Mouse (Mus musculus) megakaryocyte progenitor cell, adult 5-6 weeks (primary cell): Measurements from ENCODE around the gene Bloc1s1. TPM values are rescaled to one million over a fixed set of nuclear protein-coding genes. Genes with fewer than 3 reads are reported as not detected.

ENCODE experiments used
- ATAC-seq: replicated peaks from 2 replicates; pipeline ENCODE4 v1.8.0; 2016; ENCODE audit warnings: mild to moderate bottlenecking, moderate TSS enrichment, inconsistent platforms; ENCODE audit not compliant: poor library complexity
- total RNA-seq, 2 experiments: library from RNA; stranded (forward) in 1 of 2; stranded (reverse) in 1 of 2; fragments of 157-497, 149-512 nt in 1 of 2; fragments of 200-1000 nt in 1 of 2; gene quantifications; 2 replicates each; pipeline versions ENCODE4 v1.2.3 to v1.2.4; 2015 to 2017

Bloc1s1 gene
- total RNA-seq, 2 experiments from 2014 or later, result 103 to 106 TPM

DNA sequence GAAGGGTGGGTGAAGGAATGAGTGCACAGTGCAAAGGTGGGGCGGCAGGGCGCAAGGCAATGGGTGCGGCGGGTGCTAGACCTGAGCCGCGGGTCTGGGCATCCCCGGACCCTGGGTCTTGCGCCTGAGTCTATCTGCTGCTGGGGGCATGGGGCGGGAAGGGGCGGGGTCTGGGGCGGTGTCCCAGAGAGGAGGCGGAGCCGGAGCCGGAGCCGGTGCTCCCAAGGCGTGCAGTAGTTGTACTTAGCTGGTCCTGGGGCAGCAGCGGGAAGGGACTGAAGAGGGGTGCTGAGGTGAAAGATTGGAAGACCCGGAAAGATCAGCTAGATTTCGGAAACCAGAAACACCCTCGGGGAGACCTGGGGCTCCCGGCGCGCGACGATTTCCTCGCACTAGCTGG lies 9.7 kb upstream of the Bloc1s1 start, which contains the start of gene Itga7:
Gene Itga7 (plus strand): TSS at position 245 of the 400 bp plus-strand sequence.
- peak; percentile 43 for ATAC-seq

DNA sequence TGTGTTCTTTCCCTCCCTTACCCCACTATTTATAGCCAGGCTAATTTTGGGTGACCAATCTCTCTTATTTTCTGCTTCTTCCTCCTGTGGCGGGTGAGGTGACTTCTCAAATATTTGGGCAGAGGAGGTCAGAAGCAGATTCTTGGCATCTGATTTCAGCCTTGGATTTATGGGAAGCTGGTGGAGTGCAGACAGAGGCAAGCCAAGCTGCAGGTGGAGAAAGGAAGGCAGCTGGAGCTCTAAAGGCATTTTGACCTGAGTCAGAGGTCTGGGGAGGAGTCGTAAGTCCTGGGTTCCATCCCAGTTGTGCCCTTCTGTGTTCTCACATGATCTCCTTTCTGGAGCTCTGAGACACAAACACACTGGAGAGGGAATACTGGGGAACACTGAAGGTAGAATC lies 7.6 kb upstream of the Bloc1s1 start:
- no peak for ATAC-seq

- ATAC-seq, result no peak
Observed at GRCm38 (mm10) chr10:128929638-128930378, 6.0 kb upstream of the Bloc1s1 start.

DNA sequence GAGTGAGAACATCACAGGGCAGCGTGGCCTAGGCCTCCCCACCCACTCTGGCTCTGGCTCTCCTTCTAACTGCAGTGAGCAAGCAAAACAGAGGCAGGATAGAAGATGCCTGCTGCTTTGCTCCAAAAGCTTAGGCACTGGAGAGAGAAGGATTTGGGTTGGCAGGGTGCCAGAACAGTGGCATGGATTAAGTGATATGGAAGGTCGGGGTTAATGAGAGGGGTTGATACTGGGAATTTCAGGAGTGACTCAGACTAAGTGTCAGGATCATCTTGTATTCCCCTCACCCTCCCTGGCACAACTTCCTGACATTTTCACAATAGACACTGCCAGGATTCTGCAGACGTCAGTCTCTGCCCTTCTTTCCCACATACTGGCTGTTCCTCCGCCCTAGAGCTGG lies 4.5 kb upstream of the Bloc1s1 start:
- no peak for ATAC-seq

GRCm38 (mm10) chr10:128923013-128923691 lies 683 bp downstream of the Bloc1s1 start:
- peak; percentile 93 for ATAC-seq

DNA sequence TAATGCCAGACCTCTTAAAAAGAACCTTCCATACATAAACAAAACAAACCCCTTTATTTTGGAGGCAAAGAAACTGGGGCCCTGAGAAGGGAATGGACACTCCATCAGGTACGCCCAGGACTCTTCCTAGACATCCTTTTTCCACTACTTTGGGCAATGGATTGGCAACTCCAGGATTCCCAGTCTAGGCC lies 1.1 kb downstream of the Bloc1s1 start, which contains the start of gene Rdh5:
Gene Rdh5 (minus strand): TSS at position 67 of the 191 bp plus-strand sequence.
- no peak for ATAC-seq

DNA sequence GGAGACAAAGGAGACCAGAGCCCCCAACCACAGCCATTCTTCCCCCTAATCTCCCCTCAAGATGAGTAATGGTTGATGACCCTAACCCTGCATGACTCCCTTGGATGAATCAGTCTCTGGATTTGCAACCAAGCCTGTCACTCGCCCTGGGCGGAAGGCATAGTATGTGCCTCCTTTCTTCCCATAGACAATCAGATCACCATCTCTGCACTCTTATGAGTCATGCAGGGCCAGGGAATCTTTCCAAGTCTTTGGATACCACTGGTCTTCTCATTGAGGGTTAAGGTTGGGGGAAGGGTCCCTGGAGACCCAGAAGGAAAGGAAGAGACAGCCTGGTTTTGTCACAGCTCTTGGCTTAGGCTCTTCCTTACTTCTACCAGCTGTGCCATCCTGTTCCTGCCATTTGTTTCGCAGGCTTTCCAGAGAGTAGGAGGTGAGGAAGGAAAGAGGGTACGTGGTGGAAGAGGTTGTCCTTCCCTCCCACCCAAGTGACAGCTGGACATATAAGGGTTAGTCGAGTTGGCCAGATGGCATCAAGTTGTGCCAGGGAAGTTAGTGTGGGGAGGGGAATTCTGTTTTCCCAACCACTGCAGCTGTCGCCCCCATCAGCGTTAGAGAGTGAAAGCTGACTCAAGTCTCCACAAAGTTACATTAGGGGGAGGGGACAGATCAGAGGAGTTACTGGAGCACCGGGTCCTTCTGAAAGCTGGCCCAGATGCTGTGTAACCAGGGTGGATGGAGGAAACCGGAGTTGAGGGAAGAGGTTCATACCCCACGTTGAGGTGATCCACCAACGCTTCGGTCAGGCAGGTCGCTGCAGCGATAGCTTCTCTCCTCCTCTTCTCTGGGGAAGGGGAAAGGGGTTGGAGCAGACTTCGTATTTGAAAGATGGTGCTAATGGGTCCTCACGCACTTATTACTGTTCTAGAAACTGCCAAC lies 1.7 kb downstream of the Bloc1s1 start:
- ATAC-seq, result no peak

GRCm38 (mm10) chr10:128921251-128921650 lies 2.6 kb downstream of the Bloc1s1 start:
- no peak for ATAC-seq

DNA sequence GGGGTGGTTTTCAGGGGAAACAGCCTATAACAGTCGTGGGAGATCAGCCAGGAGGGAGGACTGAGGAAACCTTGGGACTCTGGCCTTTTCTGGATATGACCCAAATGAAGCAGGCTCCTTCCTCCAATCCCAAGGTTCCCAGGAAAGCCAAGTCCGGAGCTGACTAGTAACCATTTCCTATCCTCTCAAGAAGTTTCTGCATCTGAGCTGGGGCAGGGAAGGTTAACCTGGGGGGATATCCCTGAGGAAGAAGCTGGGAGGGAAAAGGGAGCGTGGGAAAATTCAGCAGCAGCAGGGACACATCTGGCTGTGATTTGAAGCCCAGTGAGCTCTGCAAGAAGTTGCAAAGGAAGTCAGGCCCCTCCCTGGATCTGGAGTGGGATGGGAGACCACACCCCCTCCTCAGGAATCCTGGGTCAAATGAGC lies 3.1 kb downstream of the Bloc1s1 start:
- ATAC-seq, result no peak

GRCm38 (mm10) chr10:128919966-128920365 lies 3.9 kb downstream of the Bloc1s1 start:
- ATAC-seq, result no peak

- ATAC-seq, result no peak
Observed at GRCm38 (mm10) chr10:128919203-128919631, 4.6 kb downstream of the Bloc1s1 start.

GRCm38 (mm10) chr10:128918246-128918645 lies 5.6 kb downstream of the Bloc1s1 start:
- no peak for ATAC-seq

- no peak for ATAC-seq
Observed at GRCm38 (mm10) chr10:128917400-128917799, 6.4 kb downstream of the Bloc1s1 start.

DNA sequence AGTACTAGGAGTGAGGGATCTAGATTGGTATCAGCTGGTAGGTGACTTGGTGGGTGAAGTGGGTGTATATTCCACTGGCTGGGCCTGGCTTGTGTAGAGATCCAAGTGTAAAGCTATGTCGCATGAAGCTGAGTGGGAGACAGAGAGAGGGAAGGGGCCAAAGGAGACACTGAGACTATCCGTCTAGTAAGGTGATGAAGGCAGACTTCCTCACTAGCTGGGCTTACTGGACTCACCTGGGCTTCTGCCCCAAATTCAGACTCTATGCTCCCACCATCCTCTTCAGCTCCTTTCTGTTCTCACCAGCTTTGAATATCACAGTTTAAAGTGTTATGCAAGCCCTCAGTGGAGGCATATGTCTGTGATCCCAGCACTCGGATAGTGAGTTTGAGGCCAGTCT lies 7.2 kb downstream of the Bloc1s1 start:
- ATAC-seq, result no peak

- no peak for ATAC-seq
Observed at GRCm38 (mm10) chr10:128915550-128915949, 8.3 kb downstream of the Bloc1s1 start.

DNA sequence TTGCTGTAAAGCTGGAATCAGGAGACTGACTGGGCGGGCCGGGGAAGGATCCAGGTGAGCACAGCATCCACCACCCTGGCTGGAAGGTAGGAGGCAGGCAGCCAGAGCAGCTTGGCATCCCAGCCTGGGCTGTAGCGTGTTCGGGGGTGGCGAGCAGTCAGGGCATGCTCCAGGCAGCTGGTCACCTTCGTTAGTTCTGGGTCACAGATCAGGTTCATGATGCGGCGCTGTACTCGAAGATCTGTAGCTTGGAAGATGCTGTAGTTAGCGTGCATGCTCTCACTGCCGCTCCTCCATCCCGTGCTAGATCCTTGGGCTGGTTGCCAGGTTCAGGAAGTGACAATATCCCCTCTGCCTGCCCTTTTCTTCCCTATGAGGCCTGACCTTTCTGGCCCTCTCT lies 10.1 kb downstream of the Bloc1s1 start:
- no peak for ATAC-seq

DNA sequence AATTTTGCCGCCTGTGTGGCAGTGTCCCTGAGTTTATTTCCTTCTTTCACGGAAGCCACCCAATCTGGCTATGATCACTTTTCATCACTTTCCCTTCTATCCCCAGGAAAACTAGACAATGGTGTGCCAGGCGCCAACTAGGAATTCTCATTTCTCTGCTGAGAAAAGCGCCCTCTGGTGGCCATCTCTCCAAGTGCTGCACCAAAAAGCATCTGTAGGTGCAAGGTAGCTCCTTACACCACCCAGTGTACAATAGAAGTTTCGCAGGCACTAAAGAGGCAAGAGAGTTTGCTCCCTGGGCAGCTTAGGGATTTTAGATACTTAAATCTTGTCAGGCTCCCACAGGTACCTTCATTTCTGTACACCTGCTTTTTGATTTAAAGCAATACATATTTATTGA lies 10.6 kb downstream of the Bloc1s1 start:
- peak; percentile 67 for ATAC-seq

- ATAC-seq, result no peak
Observed at GRCm38 (mm10) chr10:128912791-128913190, 11.0 kb downstream of the Bloc1s1 start.

- ATAC-seq, result no peak
Observed at GRCm38 (mm10) chr10:128912268-128912667, 11.6 kb downstream of the Bloc1s1 start.

DNA sequence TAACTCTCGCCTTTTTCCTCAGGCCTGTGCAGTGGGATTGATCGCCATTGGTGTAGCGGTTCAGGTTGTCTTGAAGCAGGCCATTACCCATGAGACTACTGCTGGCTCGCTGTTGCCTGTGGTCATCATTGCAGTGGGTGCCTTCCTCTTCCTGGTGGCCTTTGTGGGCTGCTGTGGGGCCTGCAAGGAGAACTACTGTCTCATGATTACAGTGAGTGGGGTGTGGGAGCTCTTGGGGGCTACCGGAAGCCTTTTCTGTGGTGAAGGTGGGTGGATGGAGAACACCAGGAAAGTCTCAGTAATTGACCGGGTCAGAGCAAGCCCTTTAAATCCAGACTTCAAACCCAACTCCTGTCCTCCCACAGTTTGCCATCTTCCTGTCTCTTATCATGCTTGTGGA lies 12.4 kb downstream of the Bloc1s1 start:
- ATAC-seq, result peak; percentile 30

DNA sequence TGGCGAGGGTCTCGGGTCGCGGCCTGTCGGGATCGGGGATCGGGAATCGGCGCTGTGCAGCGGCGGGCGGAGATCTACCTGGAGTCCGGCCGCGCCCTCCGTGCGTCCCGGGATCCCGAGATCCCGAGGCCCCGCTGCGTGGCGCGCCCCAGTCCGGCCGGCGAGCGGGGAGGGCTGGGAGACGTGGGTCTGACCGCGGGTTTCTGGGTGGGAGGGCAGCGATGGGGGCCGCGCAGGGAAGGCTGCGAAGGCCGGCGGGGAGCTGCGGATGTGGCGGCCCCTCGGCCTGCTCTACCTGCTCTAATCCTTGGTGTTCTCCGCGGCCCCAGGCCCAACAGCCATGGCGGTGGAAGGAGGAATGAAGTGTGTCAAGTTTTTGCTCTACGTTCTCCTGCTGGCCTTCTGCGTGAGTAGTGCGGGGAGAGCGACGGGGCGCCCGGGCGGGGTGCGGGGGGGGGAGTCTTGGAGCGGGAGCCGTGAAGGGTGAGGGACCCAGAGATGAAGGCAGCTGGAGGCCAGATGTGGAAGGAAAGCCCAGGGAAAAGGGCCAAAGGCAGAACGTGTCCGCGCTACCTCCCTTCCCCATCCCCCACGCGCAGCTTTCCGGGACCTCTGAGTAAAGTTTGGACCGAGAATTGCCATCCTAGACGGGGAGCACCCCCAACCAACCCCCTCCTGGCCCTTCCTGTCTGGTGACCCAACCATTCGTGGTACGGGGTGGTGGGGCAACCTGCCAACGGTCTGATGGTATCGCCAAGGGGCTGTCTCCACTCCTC lies 13.6 kb downstream of the Bloc1s1 start:
- ATAC-seq, result peak; percentile 29
